Comparison of ENCODE assay signal across 21 mouse cellular contexts in genomic region chr4:55583589-55583988, GRCm38 (mm10).
"Had no signal": no experiment of that assay in that cellular context is flagged by ENCODE, and none has a peak within 500 bp of the region (broad histone marks: within the 10 kb centered on the region; RNA-seq: fewer than 3 reads in every experiment).

No protein-coding gene starts in this region.

- H3K27ac ChIP-seq: lung, embryonic 15.5 days; macrophage; midbrain, embryonic 13.5 days; midbrain, embryonic 15.5 days; neural tube, embryonic 13.5 days; neural tube, embryonic 15.5 days had no signal

- DNase-seq: lung, adult 2 months; lung, postnatal 14 days; lung, postnatal 36 days; retina, postnatal 1 day; right cerebral cortex, adult 18-20 months; right cerebral cortex, postnatal 25 days; right cerebral cortex, postnatal 4 days; spleen, adult 18-20 months; thymus, adult 2 months; thymus, postnatal 25 days; thymus, postnatal 4 days had no signal

- ATAC-seq: lung, postnatal 0 days; midbrain, embryonic 13.5 days; midbrain, embryonic 15.5 days had no signal

- H3K9me3 ChIP-seq: lung, embryonic 15.5 days; midbrain, embryonic 13.5 days; midbrain, embryonic 15.5 days; neural tube, embryonic 13.5 days; neural tube, embryonic 15.5 days had no signal

- H3K36me3 ChIP-seq: lung, embryonic 15.5 days; midbrain, embryonic 13.5 days; midbrain, embryonic 15.5 days; neural tube, embryonic 13.5 days; neural tube, embryonic 15.5 days had no signal

- H3K9ac ChIP-seq: lung, embryonic 15.5 days; midbrain, embryonic 13.5 days; midbrain, embryonic 15.5 days; neural tube, embryonic 13.5 days; neural tube, embryonic 15.5 days had no signal

- H3K4me1 ChIP-seq: lung, embryonic 15.5 days; megakaryocyte, embryonic 14.5 days; midbrain, embryonic 13.5 days; midbrain, embryonic 15.5 days; neural tube, embryonic 13.5 days; neural tube, embryonic 15.5 days had no signal

- H3K4me2 ChIP-seq: lung, embryonic 15.5 days; midbrain, embryonic 11.5 days; midbrain, embryonic 13.5 days; midbrain, embryonic 15.5 days; neural tube, embryonic 13.5 days; neural tube, embryonic 15.5 days had no signal

- H3K4me3 ChIP-seq: lung, embryonic 15.5 days; megakaryocyte, embryonic 14.5 days; midbrain, embryonic 13.5 days; midbrain, embryonic 15.5 days; myocyte; neural tube, embryonic 13.5 days; neural tube, embryonic 15.5 days had no signal

- H3K27me3 ChIP-seq: lung, embryonic 15.5 days; megakaryocyte, embryonic 14.5 days; midbrain, embryonic 13.5 days; midbrain, embryonic 15.5 days; neural tube, embryonic 13.5 days; neural tube, embryonic 15.5 days had no signal
